Mouse (Mus musculus) gastrocnemius, postnatal 14 days (tissue): Measurements from ENCODE around the gene Serinc5. TPM values are rescaled to one million over a fixed set of nuclear protein-coding genes. Genes with fewer than 3 reads are reported as not detected.
"Not testable (repeated sequence)": the region's sequence is repeated elsewhere in the genome, so short reads cannot be mapped to it uniquely, and the experiment has no call there.

Experiments
- DNase-seq: peaks from one replicate; pipeline ENCODE4 v3.0.0; 2021; ENCODE audit warnings: mixed read lengths
- intact Hi-C: fragments of 180-260 bp; cut with DNase I; formaldehyde crosslinking; loops from one replicate; pipeline ENCODE4 v1.15.1; 2025; ENCODE audit warnings: low total_unique reads
- long read RNA-seq, 2 experiments: library from polyadenylated mRNA; stranded (forward); transcript quantifications; one replicate each; pipeline ENCODE4 v2.0.0; 2021
- total RNA-seq, 2 experiments: library from RNA; stranded (reverse); gene quantifications; 2 replicates each; pipeline ENCODE4 v1.2.3; 2021

Serinc5 gene
- 10 to 100 TPM; 11.7 to 15.2 TPM for total RNA-seq
- long read RNA-seq, experiment 1, full-length matches to known transcripts: 13 of 13 reads
- long read RNA-seq, experiment 1, partial matches to known transcripts: 0 of 13 reads
- long read RNA-seq, experiment 1, other reads (novel, unspliced or antisense): 0 of 13 reads
- long read RNA-seq, experiment 2, full-length matches to known transcripts: 9 of 12 reads
- long read RNA-seq, experiment 2, partial matches to known transcripts: 1 of 12 reads
- long read RNA-seq, experiment 2, other reads (novel, unspliced or antisense): 2 of 12 reads

DNA sequence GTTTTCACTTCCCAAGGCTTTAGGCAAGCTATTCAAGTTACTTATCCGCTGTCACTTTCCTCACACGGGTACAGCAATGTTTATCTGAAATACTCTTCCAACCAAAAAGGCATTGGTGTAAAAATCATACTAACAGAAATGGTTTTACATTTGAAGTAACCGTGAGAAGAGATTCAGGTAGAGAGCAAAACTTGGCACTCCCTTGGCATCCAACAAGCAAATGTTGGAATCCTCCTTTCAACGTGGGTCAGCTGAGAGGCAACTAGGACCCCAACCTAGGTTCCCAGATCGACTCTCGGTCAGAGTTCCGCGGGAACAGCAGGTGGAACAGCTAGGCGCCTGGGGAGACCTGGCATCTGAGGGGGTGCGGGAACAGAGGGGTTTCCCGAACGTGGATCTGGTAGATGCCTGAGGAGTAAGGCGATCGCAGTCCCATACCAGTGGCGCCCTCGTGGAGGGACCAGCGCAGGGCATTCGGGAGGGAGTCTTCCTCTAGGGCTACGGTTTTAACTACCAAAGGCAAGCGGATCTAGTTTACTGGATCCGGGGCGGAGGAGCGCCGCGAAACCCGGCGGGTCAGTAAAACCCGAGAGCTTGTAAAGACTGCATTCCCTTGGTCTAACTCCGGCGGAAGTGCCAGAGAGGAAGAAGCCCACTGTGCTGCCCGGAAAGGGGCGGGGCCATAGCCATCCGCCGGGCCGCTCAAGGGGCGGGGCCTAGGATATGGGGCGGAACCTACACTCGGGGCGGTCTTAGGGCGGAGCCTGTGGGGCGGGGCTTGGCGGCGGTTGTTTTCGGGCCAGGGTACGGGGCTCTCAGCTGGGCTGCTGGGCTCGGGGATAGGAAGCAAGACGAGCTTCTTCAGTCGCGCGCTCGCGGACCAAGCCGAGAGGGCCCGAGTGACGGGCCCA is at the start of gene Serinc5:
TSS of gene Serinc5 (plus strand) at position 781 of the 911 bp plus-strand sequence.
- DNase-seq: peak; percentile 97

DNA sequence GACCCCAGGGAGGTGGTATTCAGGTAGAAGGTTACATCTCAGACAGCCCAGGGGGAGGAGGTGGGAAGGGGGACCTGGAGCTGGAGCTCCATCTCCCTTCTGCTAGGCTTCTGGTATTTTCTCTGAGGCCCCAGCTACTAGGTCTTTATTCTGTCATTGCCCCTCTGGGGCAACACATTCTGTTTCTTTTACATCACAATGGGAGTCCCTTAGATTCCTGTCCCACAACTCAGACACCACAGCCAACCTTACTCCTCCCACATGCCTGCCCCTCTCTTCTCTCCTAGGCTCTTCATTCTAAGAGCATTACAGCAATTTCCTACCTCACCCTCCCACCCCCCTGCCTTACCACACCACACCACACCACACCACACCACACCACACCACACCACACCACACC is 34.8 kb upstream of the Serinc5 start, which contains the start of gene Spz1:
TSS of gene Spz1 (minus strand) at position 101 of the 400 bp plus-strand sequence.
- no peak for DNase-seq
- intact Hi-C loops: no loop called here

More for the DNA sequence above, at the start of gene Serinc5:
- intact Hi-C loops: loop anchor here (5.0 kb wide), 1 partner anchor 1547 kb away; no protein-coding TSS in a partner anchor

DNA sequence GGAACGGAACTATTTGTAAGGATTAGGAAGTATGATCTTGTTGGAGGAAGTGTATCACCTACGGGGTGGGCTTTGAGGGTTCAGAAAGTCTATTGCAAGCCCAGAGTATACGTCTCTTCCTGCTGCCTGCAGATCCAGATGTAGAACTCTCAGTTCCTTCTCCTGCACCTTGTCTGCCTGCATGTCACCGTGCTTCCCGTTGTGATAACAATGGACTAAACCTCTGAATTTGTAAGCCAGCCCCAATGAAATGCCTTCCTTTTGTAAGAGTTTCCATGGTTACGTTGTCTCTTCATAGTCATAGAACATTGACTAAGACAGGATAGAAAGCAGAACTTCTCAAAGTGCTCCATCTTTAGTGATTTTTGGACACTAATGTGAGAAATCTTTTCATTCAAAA is 34.2 kb upstream of the Serinc5 start:
- intact Hi-C loops: no loop called here
- DNase-seq: no peak

DNA sequence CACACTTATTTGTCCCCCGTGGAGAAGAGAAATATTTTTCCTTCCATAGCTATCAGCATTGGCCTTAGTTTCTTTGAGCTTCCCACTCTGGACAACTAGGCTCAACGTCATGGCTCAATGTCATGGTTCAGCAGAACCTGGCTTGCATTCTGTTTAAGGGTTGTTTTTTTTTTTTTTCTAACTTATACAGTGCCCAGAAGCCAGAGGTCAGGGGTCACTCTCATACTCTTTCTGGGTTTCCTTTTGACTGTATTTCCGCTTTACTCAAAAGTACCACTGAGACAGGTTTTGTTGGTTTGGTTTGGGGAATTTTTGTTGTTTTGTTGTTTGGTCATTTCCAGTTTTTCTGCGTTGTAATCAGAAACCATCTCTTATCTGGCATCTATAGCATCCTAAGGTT is 32.7 kb upstream of the Serinc5 start:
- intact Hi-C loops: no loop called here
- no peak for DNase-seq

DNA sequence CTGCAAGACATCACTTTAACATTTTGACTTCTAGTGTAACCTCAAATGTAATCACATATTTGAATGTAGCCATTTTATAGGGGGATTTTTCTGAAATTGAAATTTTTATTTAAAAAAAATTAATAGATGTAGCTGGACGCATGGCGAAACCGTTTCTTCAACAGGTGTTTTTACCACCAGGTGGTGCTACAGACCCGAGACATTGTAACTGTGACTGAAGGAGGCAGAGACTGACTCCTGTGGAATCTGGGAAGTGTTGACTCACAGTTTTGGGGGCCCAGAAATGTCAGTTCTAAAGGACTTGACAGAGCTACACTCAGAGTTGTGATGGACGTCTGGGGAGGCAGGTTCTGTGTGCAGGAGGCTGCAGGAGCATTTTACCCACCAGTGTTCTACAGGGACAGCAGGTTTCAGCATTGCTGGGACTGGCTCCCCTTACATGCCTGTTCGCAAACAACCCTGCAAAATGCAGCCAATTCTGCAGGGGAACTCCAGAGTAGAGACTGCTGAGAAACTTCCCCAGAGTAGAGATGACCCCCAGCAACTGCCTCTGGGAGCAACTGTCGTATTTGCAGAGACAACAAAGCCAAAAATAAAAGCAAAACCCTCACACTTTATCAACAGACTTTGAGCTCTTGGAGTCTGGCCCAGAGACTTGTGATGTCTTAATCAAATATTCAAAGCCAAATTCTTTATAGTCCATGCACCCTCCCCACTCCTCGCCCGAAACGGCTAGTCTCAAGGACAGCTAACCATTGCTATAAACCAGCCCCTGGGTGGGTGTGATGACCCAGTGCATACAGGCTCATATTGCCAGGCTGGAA is 30.5 kb upstream of the Serinc5 start:
- intact Hi-C loops: loop anchor here (2.0 kb wide), 1 partner anchor 160 kb away; no protein-coding TSS in a partner anchor

DNA sequence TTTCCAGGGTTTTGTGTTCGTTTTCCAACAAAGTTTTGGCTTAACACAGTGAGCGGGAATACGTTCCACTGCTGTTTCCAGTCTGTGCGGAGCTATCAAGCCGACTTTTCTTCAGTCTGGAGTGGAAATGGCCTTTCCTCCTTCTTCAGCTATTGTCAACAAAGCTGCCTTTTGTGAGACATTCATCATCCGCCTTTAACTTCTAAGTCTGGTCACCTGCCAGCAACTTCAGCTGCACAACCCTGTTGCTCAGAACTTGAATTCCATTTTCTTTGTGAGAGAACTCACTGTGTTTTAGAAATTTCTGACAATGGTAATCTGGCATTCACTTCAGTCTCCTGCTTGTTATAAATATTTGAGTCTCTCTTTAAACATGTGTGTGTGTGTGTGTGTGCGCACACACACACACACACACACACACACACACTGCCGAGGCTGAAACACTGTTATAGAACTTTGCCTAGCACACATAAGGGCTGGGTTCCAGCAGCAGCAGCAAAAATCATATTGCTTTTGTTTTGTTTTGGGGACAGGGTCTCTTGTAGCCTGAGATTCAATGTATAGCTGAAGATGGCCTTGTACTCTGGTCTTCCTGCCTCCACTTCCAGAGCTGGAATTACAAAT is 26.7 kb upstream of the Serinc5 start:
- peak; percentile 8 for DNase-seq
- intact Hi-C loops: no loop called here

More for the DNA sequence above, 30.5 kb upstream of the Serinc5 start:
- DNase-seq: peak; percentile 68

DNA sequence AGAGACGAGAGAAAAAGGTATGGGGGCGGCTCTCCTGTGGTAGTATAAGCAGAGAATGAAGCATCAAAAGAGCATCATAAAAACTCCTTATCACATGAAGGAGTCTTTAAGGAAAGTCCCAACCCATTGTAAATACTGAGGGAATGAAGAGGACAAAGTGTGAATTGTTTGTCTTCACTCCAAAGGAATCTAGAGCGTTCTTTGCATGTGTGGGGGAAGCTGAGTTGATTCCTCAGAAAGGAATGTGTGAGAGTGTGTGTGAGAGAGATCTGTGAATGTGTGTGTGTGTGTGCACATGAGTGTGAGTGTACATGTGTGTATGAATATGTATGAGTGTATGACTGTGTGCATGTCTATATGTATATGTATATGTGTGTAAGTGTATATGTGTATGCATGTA is 22.2 kb upstream of the Serinc5 start:
- no peak for DNase-seq
- intact Hi-C loops: no loop called here

DNA sequence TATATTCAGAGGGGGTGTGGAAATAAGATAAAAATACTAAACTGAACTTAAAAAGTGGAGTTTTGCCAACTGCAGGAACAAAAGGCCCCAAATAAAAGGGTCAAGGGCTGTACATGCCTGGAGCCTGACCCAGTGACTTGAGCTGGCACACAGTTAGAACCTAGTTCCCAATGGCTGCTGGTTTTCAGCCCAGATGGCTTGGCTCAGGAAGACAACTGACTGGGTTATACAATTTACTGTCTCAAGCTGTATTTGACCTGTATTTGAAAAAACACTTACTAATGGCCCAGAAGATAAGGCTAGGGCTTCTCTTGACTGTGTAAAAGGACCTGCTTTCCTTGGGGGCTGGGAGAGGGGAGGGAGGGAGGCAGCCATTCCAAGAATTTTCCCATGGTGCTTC is 21.6 kb upstream of the Serinc5 start:
- intact Hi-C loops: no loop called here

DNA sequence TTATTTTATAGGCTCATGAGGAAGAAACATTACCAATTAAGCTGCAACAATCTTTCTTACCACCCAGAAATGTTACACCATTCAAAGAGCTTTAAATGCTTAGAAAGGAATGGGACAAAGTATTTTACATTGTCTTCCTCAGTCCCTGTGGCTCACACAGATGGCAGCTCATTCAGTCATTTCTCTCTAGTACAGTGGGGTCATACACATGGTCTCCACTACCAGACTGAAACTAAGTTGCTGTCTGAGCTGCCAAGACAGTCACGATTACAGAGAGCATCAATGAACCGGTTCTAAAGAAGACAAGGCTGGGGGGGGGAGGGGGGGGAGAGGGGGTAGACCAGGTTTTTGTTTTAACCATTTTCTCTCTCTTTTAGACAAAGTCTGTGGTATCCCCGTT is 19.7 kb upstream of the Serinc5 start:
- intact Hi-C loops: no loop called here
- no peak for DNase-seq

More for the DNA sequence above, 21.6 kb upstream of the Serinc5 start:
- peak; percentile 33 for DNase-seq

DNA sequence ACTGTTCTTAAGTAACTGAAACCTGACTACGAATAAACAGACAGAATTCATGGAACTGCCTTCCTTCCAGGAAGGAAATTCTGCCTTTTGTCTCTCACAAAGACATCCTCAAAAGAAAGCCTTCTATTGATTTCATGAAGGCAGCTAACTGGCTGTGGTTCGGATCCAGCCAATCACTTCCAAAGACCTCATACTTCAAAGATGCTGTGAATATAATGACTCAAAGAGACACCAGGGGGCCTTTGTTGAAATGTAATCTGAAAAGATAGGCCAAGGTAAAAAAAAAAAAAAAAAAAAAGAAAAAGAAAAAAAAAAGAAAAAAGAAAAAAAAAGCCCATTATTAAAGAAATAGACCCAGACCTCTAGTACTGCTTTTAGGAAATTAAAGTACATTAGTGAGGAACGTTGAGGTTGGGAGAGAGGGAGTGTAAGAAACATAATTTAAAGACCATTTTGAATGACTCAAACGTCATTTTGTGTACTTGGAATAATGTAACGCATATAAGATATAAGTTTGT is 18.6 kb upstream of the Serinc5 start:
- no peak for DNase-seq
- intact Hi-C loops: no loop called here

DNA sequence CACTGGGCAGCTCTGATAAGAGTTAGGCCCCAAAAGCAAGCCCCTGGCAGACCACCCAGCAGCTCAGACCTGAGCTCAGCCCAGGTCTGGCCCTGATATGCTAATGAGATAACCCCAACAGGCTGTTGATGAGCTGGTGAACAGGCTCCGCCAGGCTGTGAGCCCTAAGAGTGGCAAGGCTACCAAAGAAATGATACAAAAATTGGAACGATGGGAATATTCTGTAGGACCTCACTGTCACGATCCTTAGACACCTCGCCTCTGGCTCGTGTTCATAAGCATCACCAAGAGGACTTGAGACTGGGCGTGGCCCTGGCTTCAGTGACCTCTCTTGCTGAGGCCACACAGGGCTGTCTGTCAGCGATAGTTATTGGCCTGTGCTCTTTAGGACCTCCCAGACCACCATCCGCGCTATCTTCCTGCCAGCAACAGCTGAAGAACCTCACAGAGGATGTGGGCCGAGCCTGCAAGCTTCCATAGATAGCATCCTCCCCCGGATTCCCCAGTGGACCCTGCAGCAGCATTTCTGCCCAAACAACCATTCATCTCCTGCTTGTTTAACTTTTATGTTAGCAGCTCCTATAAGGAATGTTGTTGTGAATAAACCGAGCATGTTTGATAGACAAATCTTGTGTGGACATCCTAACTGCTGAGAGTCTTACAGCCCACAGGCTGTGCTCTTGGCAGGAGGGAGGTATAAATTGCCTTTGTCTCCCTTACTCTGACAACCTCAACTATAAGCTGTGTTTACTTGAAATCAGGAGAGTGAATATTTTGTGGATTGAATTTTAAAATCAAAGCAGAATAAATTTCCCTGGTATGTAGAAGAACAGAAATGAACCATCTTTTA is 17.9 kb upstream of the Serinc5 start:
- DNase-seq: peak; percentile 41
- intact Hi-C loops: no loop called here

DNA sequence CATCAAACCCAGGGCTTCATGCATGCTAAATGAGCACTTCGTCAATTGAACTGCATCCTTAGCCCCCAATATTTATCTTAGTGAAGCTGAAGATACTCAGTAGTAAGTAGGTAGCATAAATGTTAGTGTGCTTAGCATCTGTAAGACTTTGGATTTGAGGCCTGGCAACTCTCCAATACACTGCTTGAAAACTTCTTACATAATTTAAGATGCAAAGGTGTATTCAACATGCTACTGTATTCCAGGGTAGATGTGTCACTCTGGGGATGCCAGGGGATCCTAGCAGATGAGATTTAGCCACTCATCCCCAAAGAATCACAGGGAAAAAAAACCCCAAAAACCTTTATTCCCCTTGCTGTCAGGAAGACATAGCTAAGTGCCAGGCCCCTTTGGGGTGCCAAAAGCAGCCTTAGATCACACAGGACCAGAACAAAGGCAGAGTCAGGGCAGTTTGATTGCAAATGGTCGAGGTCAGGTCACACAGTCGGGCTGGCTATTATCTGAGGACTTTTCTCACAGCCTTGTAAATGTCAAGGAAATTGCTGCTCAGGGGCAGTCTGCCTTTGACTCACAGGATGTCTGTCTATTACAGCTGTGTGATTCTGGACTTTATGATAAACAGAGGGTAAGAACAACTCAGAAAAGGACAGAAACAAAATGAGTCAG is 17.0 kb upstream of the Serinc5 start:
- no peak for DNase-seq
- intact Hi-C loops: no loop called here

DNA sequence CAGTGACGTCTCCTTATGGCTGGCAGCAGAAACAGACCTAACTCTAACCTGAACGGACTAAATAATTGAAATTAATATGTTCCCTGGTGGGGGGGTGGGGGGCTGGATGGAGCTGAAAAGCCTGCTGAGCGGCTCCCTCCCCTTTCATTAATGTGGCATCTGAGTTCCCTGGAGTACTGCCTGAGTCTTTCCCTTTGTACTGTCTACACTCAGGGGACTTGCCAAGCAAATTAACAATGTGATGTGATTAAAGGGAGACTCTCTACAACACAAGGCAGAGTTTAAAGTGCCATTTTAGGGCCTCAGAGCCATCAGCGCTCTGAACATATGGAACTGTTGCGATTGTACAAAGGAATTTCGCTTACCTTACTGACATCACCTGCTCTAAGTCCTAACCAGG is 16.4 kb upstream of the Serinc5 start:
- intact Hi-C loops: no loop called here

DNA sequence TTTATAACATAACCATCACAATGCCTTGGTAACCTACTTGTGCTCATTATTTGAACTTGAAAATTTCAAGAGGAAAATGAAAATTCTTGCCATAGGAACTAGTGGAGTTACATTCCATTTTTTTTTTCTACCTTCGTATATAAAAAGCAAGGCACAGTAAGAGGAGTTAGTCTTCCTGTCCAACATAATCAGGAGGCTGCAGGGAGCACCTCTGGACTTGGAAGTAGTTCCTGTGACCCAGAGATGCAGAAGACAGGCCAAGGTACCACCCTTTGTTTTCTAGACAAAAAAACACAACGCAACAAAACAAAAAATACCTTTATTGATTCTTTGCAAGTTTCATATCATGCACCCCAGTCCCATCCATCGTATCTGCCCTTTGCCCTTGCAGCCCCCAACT is 16.0 kb upstream of the Serinc5 start:
- intact Hi-C loops: no loop called here
- no peak for DNase-seq

More for the DNA sequence above, 16.4 kb upstream of the Serinc5 start:
- no peak for DNase-seq

DNA sequence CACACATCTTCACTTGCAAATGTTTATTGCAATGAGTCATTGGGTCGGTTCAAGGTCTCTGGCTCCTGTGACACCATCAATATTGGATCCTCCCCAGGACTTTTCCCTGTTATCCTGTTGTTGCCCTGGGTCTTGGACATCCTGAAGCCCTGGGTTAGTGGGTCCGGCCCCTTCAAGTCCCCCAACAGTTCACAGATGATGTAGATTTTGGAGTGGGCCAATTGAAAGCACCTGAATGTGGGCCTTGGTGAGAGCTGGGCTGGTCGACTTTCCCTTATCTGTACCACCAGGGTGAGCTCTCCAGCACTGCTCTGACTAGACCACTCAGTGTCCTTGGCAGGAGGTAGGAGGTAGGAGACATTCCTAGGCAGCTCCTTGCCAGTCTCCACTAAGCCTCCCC is 15.5 kb upstream of the Serinc5 start:
- intact Hi-C loops: no loop called here
- no peak for DNase-seq

DNA sequence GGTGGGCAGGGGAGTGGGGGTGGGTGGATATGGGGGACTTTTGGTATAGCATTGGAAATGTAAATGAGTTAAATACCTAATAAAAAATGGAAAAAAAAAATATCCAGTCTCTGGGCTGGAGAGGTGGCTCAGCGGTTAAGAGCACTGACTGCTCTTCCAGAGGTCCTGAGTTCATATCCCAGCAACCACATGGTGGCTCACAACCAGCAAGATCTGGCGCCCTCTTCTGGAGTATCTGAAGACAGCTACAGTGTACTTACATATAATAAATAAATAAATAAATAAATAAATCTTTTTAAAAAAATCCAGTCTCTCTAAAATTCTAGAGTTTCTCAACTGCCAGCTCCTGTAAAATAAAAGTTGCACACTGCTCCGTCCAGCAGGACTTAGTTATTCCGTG is 5.6 kb upstream of the Serinc5 start:
- DNase-seq, intact Hi-C loops: not testable (repeated sequence)

DNA sequence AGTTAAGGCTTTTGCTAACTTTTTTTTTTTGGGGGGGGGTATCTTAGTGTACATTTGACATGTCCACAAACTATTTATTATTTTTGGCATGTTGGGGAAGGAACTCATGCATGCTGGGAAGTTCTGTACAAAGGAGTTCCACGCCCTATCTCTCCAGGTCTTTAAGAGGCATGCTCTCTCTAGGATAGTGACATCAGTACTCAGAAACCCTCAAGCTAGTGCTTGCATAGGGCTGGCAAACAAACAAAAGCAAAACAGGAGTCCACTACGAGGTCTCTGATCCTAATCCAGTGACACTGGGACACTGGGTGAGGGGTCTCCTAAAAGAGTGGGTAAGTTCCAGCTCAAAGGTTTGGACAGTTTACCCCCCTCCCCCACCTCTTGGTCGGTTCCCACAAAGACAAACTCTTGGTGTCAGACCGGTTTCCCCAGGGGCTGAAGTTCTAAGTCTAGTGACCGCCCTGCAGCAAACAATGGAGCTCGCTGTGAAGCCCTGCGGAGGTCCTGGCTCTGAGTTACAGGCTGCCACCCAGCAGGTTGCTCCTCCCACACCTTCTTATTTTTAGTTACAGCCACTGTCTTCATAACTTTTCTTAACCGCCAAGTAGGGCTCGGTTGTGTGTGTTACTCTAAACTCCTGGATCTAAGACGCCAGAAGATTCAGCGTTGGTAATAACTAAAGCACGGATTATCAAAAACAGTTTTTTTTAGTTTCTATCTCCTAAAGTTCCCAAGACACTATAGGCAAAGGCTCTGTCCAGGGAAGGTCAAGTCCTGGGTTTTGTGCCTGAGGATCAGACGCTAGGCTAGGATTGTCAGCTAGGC is 1.2 kb upstream of the Serinc5 start:
- DNase-seq: peak; percentile 40
- intact Hi-C loops: loop anchor here (5.0 kb wide), 1 partner anchor 1548 kb away; no protein-coding TSS in a partner anchor
